Mouse (Mus musculus): ENCODE measurements around the gene Eid3. TPM values are rescaled to one million over a fixed set of nuclear protein-coding genes. Genes with fewer than 3 reads are reported as not detected.

Gene Eid3
- polyA plus RNA-seq, 1 experiment from 2014 or later = 0.88 TPM

DNA sequence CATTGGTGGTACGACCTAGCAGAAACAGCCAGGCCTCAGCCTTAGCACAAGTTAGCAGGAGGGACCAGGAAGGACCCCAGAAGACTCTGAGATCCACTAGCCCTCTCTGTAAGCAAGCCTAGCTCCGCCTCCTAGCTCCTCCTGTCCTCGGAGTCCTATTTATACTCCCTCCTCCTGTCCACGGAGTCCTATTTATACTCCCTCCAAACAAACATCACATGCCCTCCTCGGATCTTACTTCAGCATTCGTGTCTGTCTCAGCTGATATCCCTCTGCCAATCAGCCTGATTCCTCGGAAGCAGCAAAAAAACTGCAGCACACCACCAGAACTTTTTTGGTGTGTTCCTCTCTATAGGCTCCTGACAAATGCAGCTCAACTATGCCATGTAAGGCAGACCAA, 32.5 kb downstream of the Eid3 start:
- Histone ChIP-seq H3K27ac (no peak overlapping the region), H3K4me3 (replicated peaks; ENCODE audit: low read length) (no peak overlapping the region), H3K4me2 (replicated peaks) (no peak overlapping the region), H3K9me3 (ENCODE audit: control insufficient read depth, low read length) (no peaks in the 10 kb centered on the region), H3K4me1 (replicated peaks; ENCODE audit: control insufficient read depth, insufficient read depth, low read length) (peaks cover 15% of the 10 kb centered on the region), H3K27me3 (ENCODE audit: control insufficient read depth, insufficient read depth, low read length) (no peaks in the 10 kb centered on the region), H3K9ac (no peak overlapping the region), H3K36me3 (replicated peaks; ENCODE audit: control insufficient read depth, insufficient read depth) (peaks cover 35% of the 10 kb centered on the region)
- ATAC-seq (ENCODE audit: low FRiP score) (no peak), DNase-seq (ENCODE audit: low spot score) (no peak)
- WGBS = 64% methylated on average over 7 of the region's 7 CpGs

DNA sequence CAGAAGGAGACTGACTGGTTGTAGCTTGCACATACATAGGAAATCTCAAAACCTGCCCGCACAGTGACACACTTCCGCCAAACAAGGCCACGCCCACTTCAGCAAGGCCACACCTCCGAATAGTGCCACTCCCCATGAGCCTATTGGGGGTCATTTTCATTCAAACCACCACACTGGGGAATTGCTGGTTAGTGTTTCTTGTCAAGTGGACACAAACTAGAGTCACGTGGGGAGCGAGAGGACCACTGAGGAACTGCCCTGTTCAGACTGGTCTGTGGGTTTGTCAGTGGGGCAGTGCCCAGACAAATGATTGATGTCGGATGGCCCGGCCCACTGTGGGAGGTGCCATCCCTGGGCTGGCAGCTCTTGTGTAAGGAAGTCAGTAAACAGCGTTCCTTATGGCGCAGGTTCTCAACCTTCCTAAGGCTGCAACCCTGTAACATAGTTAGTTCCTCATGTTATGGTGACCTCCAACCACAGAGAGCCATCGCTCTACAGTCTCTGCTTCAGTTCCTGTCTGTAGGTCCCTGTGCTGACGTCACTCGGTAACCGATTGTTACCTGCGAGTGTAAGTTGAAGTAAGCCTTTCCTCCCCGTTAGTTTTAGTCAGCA, 33.5 kb downstream of the Eid3 start:
- WGBS = 44% methylated on average over 16 of the region's 16 CpGs
- H3K9me3 ChIP-seq (ENCODE audit: control insufficient read depth, low read length) = no peaks in the 10 kb centered on the region
- H3K4me3 ChIP-seq (replicated peaks; ENCODE audit: low read length) = no peak overlapping the region
- H3K27me3 ChIP-seq (ENCODE audit: control insufficient read depth, insufficient read depth, low read length) = no peaks in the 10 kb centered on the region
- DNase-seq (ENCODE audit: low spot score) = no peak
- H3K9ac ChIP-seq = no peak overlapping the region
- H3K36me3 ChIP-seq (replicated peaks; ENCODE audit: control insufficient read depth, insufficient read depth) = peaks cover 33% of the 10 kb centered on the region
- peaks cover 15% of the 10 kb centered on the region for H3K4me1 ChIP-seq (replicated peaks; ENCODE audit: control insufficient read depth, insufficient read depth, low read length)
- peak; percentile 59 for ATAC-seq (ENCODE audit: low FRiP score)
- H3K27ac ChIP-seq = peak overlapping the region; percentile 48; the same call in 1 of the 2 replicates
- H3K4me2 ChIP-seq (replicated peaks) = peak overlapping the region; percentile 28

DNA sequence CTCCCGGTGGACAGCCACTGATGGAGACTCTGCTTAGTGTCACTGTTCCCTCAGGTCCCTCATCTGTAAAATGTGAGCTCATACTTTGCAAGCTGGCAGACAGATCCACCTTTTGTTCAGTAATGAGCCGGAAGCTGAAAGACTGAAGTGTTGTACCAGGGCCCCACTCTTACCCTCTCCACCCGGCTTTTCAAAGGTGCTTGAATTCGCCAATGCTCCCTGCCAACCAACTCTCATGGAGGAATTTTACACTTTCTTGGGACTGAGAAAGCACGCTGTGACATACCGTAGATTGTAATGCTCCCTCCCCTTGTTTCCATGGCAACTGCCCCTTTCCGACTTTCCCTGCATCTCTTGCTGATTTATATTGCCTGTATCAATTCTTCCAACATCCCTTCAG, 34.1 kb downstream of the Eid3 start:
- 7% methylated on average over 7 of the region's 7 CpGs for WGBS
- peak overlapping the region; percentile 28 for H3K4me2 ChIP-seq (replicated peaks)
- H3K4me1 ChIP-seq (replicated peaks; ENCODE audit: control insufficient read depth, insufficient read depth, low read length) = peaks cover 15% of the 10 kb centered on the region
- H3K9ac ChIP-seq = 0 out of 2 replicates have a peak overlapping the region, but pooled peaks have one; percentile 2
- no peaks in the 10 kb centered on the region for H3K27me3 ChIP-seq (ENCODE audit: control insufficient read depth, insufficient read depth, low read length)
- ATAC-seq (ENCODE audit: low FRiP score) (peak; percentile 28), DNase-seq (ENCODE audit: low spot score) (peak; percentile 80)
- H3K4me3 ChIP-seq (replicated peaks; ENCODE audit: low read length) = no peak overlapping the region
- no peaks in the 10 kb centered on the region for H3K9me3 ChIP-seq (ENCODE audit: control insufficient read depth, low read length)
- H3K27ac ChIP-seq = peak overlapping the region; percentile 48
- peaks cover 26% of the 10 kb centered on the region for H3K36me3 ChIP-seq (replicated peaks; ENCODE audit: control insufficient read depth, insufficient read depth)

DNA sequence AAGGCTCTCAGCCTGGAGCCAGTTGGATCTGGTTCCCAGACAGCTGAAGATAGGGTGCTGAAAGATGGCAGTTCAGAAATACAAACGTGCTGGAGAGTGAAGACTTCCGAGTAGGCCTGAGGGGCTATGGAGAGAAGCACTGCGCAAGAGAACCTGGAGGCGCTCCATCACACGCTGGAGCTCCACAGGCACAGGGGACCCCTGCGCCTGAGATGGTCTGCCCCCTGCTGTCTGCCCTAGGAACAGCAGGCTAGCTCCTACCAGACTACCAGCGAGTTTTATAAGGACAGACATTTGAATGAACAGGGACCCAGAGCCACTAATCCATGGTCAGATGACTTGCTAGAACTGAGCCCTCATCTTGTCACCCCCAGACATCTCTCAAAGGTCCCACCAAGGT, 35.0 kb downstream of the Eid3 start:
- no peak overlapping the region for H3K4me2 ChIP-seq (replicated peaks)
- no peak overlapping the region for H3K27ac ChIP-seq
- H3K4me1 ChIP-seq (replicated peaks; ENCODE audit: control insufficient read depth, insufficient read depth, low read length) = peaks cover 15% of the 10 kb centered on the region
- peak; percentile 76 for DNase-seq (ENCODE audit: low spot score)
- ATAC-seq (ENCODE audit: low FRiP score) = peak; percentile 68
- H3K9me3 ChIP-seq (ENCODE audit: control insufficient read depth, low read length) = no peaks in the 10 kb centered on the region
- no peaks in the 10 kb centered on the region for H3K27me3 ChIP-seq (ENCODE audit: control insufficient read depth, insufficient read depth, low read length)
- no peak overlapping the region for H3K9ac ChIP-seq
- 13% methylated on average over 7 of the region's 7 CpGs for WGBS
- H3K4me3 ChIP-seq (replicated peaks; ENCODE audit: low read length) = no peak overlapping the region
- peaks cover 17% of the 10 kb centered on the region for H3K36me3 ChIP-seq (replicated peaks; ENCODE audit: control insufficient read depth, insufficient read depth)

DNA sequence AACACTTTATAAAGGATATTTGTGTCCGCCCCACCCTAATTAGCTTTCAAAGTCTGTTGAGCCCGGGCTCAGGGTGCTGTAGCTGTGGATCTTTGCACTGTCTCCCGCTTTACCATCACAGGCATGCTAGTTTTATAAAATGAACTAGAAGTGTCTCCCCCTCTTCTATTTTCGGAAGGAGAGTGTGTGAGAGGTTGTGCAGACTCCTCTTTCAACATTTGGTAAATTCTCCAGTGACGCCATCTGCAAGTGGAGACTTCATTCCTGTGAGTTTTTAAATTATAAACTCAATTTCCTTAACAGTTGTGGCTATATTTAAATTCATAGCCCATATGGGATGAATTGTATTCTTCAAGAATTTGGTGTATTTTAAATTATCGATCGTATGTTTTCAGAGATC, 42.1 kb downstream of the Eid3 start:
- Histone ChIP-seq H3K27ac (no peak overlapping the region), H3K4me1 (replicated peaks; ENCODE audit: control insufficient read depth, insufficient read depth, low read length) (0 out of 2 replicates have a peak, but pooled peaks cover 3% of the 10 kb centered on the region), H3K27me3 (ENCODE audit: control insufficient read depth, insufficient read depth, low read length) (no peaks in the 10 kb centered on the region), H3K9me3 (ENCODE audit: control insufficient read depth, low read length) (no peaks in the 10 kb centered on the region), H3K4me2 (replicated peaks) (no peak overlapping the region), H3K9ac (no peak overlapping the region), H3K4me3 (replicated peaks; ENCODE audit: low read length) (no peak overlapping the region), H3K36me3 (replicated peaks; ENCODE audit: control insufficient read depth, insufficient read depth) (no peaks in the 10 kb centered on the region)
- 88% methylated on average over 7 of the region's 7 CpGs for whole genome bisulfite sequencing
- ATAC-seq (ENCODE audit: low FRiP score) (no peak), DNase-seq (ENCODE audit: low spot score) (no peak)

DNA sequence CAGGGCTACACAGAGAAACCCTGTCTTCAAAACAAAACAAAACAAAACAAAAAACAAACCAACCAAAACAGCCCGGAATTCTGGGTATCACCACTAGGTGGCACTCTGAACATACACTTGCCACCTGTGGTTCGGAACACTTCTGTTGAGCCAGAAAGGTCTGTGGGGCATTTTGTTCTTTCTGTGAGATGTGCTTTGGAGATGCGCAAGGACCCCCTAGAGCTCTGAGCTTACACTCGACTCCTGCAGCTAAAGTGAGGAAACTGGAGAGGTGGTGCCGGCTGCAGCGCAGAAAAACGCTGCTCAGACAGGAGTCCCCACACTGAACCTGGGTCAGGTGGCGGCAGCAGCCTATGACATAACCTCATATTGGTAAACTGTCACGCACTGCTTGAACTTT, 43.0 kb downstream of the Eid3 start:
- DNase-seq (ENCODE audit: low spot score) (peak; percentile 91), ATAC-seq (ENCODE audit: low FRiP score) (peak; percentile 51; the same call in 1 of the 2 replicates)
- H3K36me3 ChIP-seq (replicated peaks; ENCODE audit: control insufficient read depth, insufficient read depth) = no peaks in the 10 kb centered on the region
- H3K27ac ChIP-seq = no peak overlapping the region
- peak overlapping the region; percentile 38 for H3K4me2 ChIP-seq (replicated peaks)
- WGBS = 17% methylated on average over 9 of the region's 9 CpGs
- H3K9me3 ChIP-seq (ENCODE audit: control insufficient read depth, low read length) = no peaks in the 10 kb centered on the region
- H3K4me1 ChIP-seq (replicated peaks; ENCODE audit: control insufficient read depth, insufficient read depth, low read length) = 0 out of 2 replicates have a peak, but pooled peaks cover 3% of the 10 kb centered on the region
- H3K4me3 ChIP-seq (replicated peaks; ENCODE audit: low read length) = no peak overlapping the region
- H3K9ac ChIP-seq = no peak overlapping the region
- H3K27me3 ChIP-seq (ENCODE audit: control insufficient read depth, insufficient read depth, low read length) = no peaks in the 10 kb centered on the region

DNA sequence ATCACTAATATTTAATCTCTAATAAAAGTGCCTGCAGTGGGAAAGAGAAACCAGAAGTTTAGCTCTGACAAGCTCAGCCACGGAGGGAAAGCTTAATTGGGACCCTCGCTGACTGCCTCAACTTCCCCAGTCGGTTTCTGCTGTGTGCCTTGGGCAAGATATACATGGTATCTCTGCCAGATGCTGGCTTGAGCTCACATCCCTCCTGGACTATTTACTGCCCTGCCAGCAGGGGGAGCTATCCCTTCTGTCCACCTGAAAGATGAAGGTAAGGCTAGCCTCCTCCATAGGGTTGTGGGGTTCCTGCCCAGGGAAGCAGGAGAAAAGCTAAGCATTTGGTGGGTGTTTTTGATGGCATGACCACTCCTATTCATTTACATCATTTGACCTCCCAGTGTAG, 43.8 kb downstream of the Eid3 start:
- H3K36me3 ChIP-seq (replicated peaks; ENCODE audit: control insufficient read depth, insufficient read depth) = no peaks in the 10 kb centered on the region
- no peaks in the 10 kb centered on the region for H3K9me3 ChIP-seq (ENCODE audit: control insufficient read depth, low read length)
- H3K27ac ChIP-seq = no peak overlapping the region
- no peak overlapping the region for H3K9ac ChIP-seq
- H3K4me3 ChIP-seq (replicated peaks; ENCODE audit: low read length) = no peak overlapping the region
- no peaks in the 10 kb centered on the region for H3K27me3 ChIP-seq (ENCODE audit: control insufficient read depth, insufficient read depth, low read length)
- 74% methylated on average over 3 of the region's 3 CpGs for WGBS
- DNase-seq (ENCODE audit: low spot score) (no peak), ATAC-seq (ENCODE audit: low FRiP score) (no peak)
- H3K4me1 ChIP-seq (replicated peaks; ENCODE audit: control insufficient read depth, insufficient read depth, low read length) = 0 out of 2 replicates have a peak, but pooled peaks cover 3% of the 10 kb centered on the region
- no peak overlapping the region for H3K4me2 ChIP-seq (replicated peaks)

DNA sequence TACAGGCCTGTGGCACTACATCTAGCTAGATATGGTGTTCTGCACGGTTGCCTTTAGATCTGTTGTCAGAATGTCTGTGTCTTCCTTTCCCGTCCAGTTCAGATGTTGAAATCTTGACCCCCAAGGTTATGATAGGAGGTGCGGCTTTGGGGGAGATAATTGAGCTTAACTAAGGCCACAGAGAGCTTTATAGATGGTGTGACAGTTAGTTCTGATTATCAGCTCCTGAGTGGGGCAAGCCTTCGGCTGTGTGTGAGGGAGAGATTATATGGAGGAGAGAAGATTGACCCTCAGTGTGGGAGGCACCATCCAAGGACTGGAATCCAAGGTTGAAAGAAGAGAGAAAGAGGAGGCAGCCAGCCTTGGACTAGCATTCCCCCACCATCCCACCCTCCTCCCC, 46.8 kb downstream of the Eid3 start:
- H3K9ac ChIP-seq = no peak overlapping the region
- no peak for DNase-seq (ENCODE audit: low spot score)
- no peak overlapping the region for H3K4me3 ChIP-seq (replicated peaks; ENCODE audit: low read length)
- H3K27me3 ChIP-seq (ENCODE audit: control insufficient read depth, insufficient read depth, low read length) = no peaks in the 10 kb centered on the region
- no peak overlapping the region for H3K27ac ChIP-seq
- no peak overlapping the region for H3K4me2 ChIP-seq (replicated peaks)
- ATAC-seq (ENCODE audit: low FRiP score) = no peak
- WGBS = 89% methylated on average over 4 of the region's 4 CpGs
- H3K4me1 ChIP-seq (replicated peaks; ENCODE audit: control insufficient read depth, insufficient read depth, low read length) = 0 out of 2 replicates have a peak, but pooled peaks cover 3% of the 10 kb centered on the region
- H3K9me3 ChIP-seq (ENCODE audit: control insufficient read depth, low read length) = no peaks in the 10 kb centered on the region
- H3K36me3 ChIP-seq (replicated peaks; ENCODE audit: control insufficient read depth, insufficient read depth) = no peaks in the 10 kb centered on the region

DNA sequence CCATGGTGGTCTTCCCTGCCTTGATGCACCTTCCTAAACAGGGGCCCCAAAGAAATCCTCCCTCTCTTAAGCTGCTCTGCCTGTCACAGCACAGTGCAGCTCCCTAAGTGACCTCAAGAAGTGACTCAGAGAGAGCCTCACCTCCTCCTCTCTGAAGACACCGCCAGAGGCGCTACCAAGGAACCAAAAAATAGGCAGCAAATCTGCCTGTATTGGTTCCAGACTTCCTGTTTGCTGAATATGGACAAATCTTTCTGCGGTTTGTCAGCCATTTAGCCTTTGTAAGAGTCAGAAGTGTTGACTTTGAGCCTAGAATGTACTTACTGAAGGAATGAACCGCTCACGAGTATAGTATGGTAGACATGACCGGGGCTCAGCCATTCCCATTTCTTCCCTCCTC, 47.3 kb downstream of the Eid3 start:
- Histone ChIP-seq H3K9me3 (ENCODE audit: control insufficient read depth, low read length) (no peaks in the 10 kb centered on the region), H3K27ac (no peak overlapping the region), H3K9ac (no peak overlapping the region), H3K36me3 (replicated peaks; ENCODE audit: control insufficient read depth, insufficient read depth) (no peaks in the 10 kb centered on the region), H3K4me2 (replicated peaks) (no peak overlapping the region), H3K4me3 (replicated peaks; ENCODE audit: low read length) (no peak overlapping the region), H3K27me3 (ENCODE audit: control insufficient read depth, insufficient read depth, low read length) (no peaks in the 10 kb centered on the region), H3K4me1 (replicated peaks; ENCODE audit: control insufficient read depth, insufficient read depth, low read length) (0 out of 2 replicates have a peak, but pooled peaks cover 3% of the 10 kb centered on the region)
- DNase-seq (ENCODE audit: low spot score) (no peak), ATAC-seq (ENCODE audit: low FRiP score) (no peak)
- WGBS = 92% methylated on average over 6 of the region's 6 CpGs
